Mouse (Mus musculus): ENCODE results near the gene Apba2. TPM values are rescaled to one million over a fixed set of nuclear protein-coding genes. Genes with fewer than 3 reads are reported as not detected.

Apba2 gene
- total and polyA plus RNA-seq, 2 experiments from 2014 or later: 0.42 TPM; not detected in 1

GRCm38 (mm10) chr7:64704060-64704595 is 202.6 kb downstream of the Apba2 start:
- Histone ChIP-seq H3K4me1 (ENCODE audit: control insufficient read depth, insufficient read depth) (no peaks in the 10 kb centered on the region), H3K9me3 (replicated peaks; ENCODE audit: control insufficient read depth, low read length) (no peaks in the 10 kb centered on the region), H3K4me3 (ENCODE audit: low read depth, low read length) (no peak overlapping the region), H3K4me2 (ENCODE audit: low read depth, low read length) (no peak overlapping the region), H3K27ac (ENCODE audit: low read depth) (no peak overlapping the region), H3K36me3 (replicated peaks; ENCODE audit: control insufficient read depth, insufficient read depth, low read length) (no peaks in the 10 kb centered on the region), H3K27me3 (ENCODE audit: control insufficient read depth, insufficient read depth, low read length) (no peaks in the 10 kb centered on the region), H3K9ac (replicated peaks; ENCODE audit: low read depth, low read length) (no peak overlapping the region)
- TF ChIP-seq CTCF (IDR thresholded peaks at IDR 0.05; ENCODE audit: low read depth) (no peak), EP300 (IDR thresholded peaks at IDR 0.05; ENCODE audit: low read depth) (no peak)
- 63% methylated on average over 5 of the region's 5 CpGs for WGBS
- ATAC-seq (ENCODE audit: insufficient read depth, low read depth) (no peak), DNase-seq (ENCODE audit: low spot score) (no peak)

GRCm38 (mm10) chr7:64708176-64708575 is 206.7 kb downstream of the Apba2 start:
- no peak overlapping the region for H3K27ac ChIP-seq (ENCODE audit: low read depth)
- no peak overlapping the region for H3K4me2 ChIP-seq (ENCODE audit: low read depth, low read length)
- WGBS: 66% methylated on average over 4 of the region's 4 CpGs
- no peak for ATAC-seq (ENCODE audit: insufficient read depth, low read depth)
- H3K9ac ChIP-seq (replicated peaks; ENCODE audit: low read depth, low read length): no peak overlapping the region
- no peaks in the 10 kb centered on the region for H3K36me3 ChIP-seq (replicated peaks; ENCODE audit: control insufficient read depth, insufficient read depth, low read length)
- TF ChIP-seq EP300 (IDR thresholded peaks at IDR 0.05; ENCODE audit: low read depth): no peak
- TF ChIP-seq CTCF (IDR thresholded peaks at IDR 0.05; ENCODE audit: low read depth): no peak
- H3K27me3 ChIP-seq (ENCODE audit: control insufficient read depth, insufficient read depth, low read length): no peaks in the 10 kb centered on the region
- no peak for DNase-seq (ENCODE audit: low spot score)
- H3K9me3 ChIP-seq (replicated peaks; ENCODE audit: control insufficient read depth, low read length): no peaks in the 10 kb centered on the region
- H3K4me1 ChIP-seq (ENCODE audit: control insufficient read depth, insufficient read depth): no peaks in the 10 kb centered on the region
- no peak overlapping the region for H3K4me3 ChIP-seq (ENCODE audit: low read depth, low read length)

- H3K9ac ChIP-seq (replicated peaks; ENCODE audit: low read depth, low read length): no peak overlapping the region
- H3K9me3 ChIP-seq (replicated peaks; ENCODE audit: control insufficient read depth, low read length): no peaks in the 10 kb centered on the region
- no peaks in the 10 kb centered on the region for H3K27me3 ChIP-seq (ENCODE audit: control insufficient read depth, insufficient read depth, low read length)
- no peaks in the 10 kb centered on the region for H3K36me3 ChIP-seq (replicated peaks; ENCODE audit: control insufficient read depth, insufficient read depth, low read length)
- no peak overlapping the region for H3K4me3 ChIP-seq (ENCODE audit: low read depth, low read length)
- no peak overlapping the region for H3K27ac ChIP-seq (ENCODE audit: low read depth)
- TF ChIP-seq CTCF (IDR thresholded peaks at IDR 0.05; ENCODE audit: low read depth): no peak
- no peak for TF ChIP-seq EP300 (IDR thresholded peaks at IDR 0.05; ENCODE audit: low read depth)
- H3K4me1 ChIP-seq (ENCODE audit: control insufficient read depth, insufficient read depth): no peaks in the 10 kb centered on the region
- ATAC-seq (ENCODE audit: insufficient read depth, low read depth) (no peak), DNase-seq (ENCODE audit: low spot score) (no peak)
- 79% methylated on average over 13 of the region's 13 CpGs for WGBS
- H3K4me2 ChIP-seq (ENCODE audit: low read depth, low read length): no peak overlapping the region
These were observed 208.2 kb downstream of the Apba2 start for GRCm38 (mm10) chr7:64709520-64710262.

- no peaks in the 10 kb centered on the region for H3K36me3 ChIP-seq (replicated peaks; ENCODE audit: control insufficient read depth, insufficient read depth, low read length)
- no peaks in the 10 kb centered on the region for H3K27me3 ChIP-seq (ENCODE audit: control insufficient read depth, insufficient read depth, low read length)
- H3K9ac ChIP-seq (replicated peaks; ENCODE audit: low read depth, low read length): no peak overlapping the region
- DNase-seq (ENCODE audit: low spot score): no peak
- WGBS: 69% methylated on average over 2 of the region's 2 CpGs
- ATAC-seq (ENCODE audit: insufficient read depth, low read depth): no peak
- no peaks in the 10 kb centered on the region for H3K9me3 ChIP-seq (replicated peaks; ENCODE audit: control insufficient read depth, low read length)
- H3K4me2 ChIP-seq (ENCODE audit: low read depth, low read length): no peak overlapping the region
- TF ChIP-seq CTCF (IDR thresholded peaks at IDR 0.05; ENCODE audit: low read depth): no peak
- no peak for TF ChIP-seq EP300 (IDR thresholded peaks at IDR 0.05; ENCODE audit: low read depth)
- no peak overlapping the region for H3K4me3 ChIP-seq (ENCODE audit: low read depth, low read length)
- H3K4me1 ChIP-seq (ENCODE audit: control insufficient read depth, insufficient read depth): no peaks in the 10 kb centered on the region
- no peak overlapping the region for H3K27ac ChIP-seq (ENCODE audit: low read depth)
These were observed 214.8 kb downstream of the Apba2 start for GRCm38 (mm10) chr7:64716286-64716685.

GRCm38 (mm10) chr7:64723313-64723712 is 221.8 kb downstream of the Apba2 start:
- TF ChIP-seq EP300 (IDR thresholded peaks at IDR 0.05; ENCODE audit: low read depth) (no peak), CTCF (IDR thresholded peaks at IDR 0.05; ENCODE audit: low read depth) (no peak)
- no peaks in the 10 kb centered on the region for H3K27me3 ChIP-seq (ENCODE audit: control insufficient read depth, insufficient read depth, low read length)
- no peak for ATAC-seq (ENCODE audit: insufficient read depth, low read depth)

More at GRCm38 (mm10) chr7:64723313-64723712, 221.8 kb downstream of the Apba2 start:
- Histone ChIP-seq H3K9ac (replicated peaks; ENCODE audit: low read depth, low read length) (no peak overlapping the region), H3K36me3 (replicated peaks; ENCODE audit: control insufficient read depth, insufficient read depth, low read length) (no peaks in the 10 kb centered on the region), H3K4me3 (ENCODE audit: low read depth, low read length) (no peak overlapping the region), H3K4me2 (ENCODE audit: low read depth, low read length) (no peak overlapping the region), H3K9me3 (replicated peaks; ENCODE audit: control insufficient read depth, low read length) (no peaks in the 10 kb centered on the region), H3K4me1 (ENCODE audit: control insufficient read depth, insufficient read depth) (no peaks in the 10 kb centered on the region), H3K27ac (ENCODE audit: low read depth) (no peak overlapping the region)
- DNase-seq (ENCODE audit: low spot score): no peak
- 73% methylated on average over 3 of the region's 3 CpGs for WGBS

Measured in heart, postnatal 0 days (tissue).